In the genomic region with DNA sequence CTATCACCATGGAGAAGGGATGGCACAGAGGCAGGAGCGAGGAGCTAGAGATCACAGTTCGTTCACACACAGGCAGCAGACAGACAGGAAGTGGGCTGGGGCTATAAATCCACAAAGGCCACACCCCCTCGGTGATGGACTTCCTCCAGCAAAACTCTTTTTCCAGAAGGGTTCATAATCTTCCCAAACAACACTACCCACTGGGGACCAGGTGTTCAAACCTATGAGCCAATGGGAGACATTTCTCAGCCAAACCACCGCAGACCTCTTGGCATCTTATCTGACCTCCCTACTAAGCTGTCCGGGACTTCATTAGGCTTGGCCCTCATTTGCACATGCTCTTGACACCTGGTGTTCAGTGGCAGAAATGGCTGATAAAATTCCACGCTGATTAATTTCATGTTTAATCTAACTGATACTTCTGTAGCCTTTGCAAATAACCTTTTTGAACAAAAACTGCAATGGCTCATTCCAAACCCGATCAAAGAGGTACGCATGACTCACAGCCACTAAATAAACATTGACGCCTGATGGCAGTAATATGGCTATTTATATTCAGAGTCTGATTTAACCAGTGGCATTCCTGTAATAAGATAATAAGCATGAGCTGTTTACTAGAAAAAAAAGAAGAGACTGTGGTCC, we compare ENCODE assay signal across 12 mouse cellular contexts.
DNase-seq lines count a peak whose midpoint lies in the region; ATAC-seq lines count a peak whose summit lies in the region.
"Had no signal": no experiment of that assay in that cellular context is flagged by ENCODE, and none has a peak within 500 bp of the region (broad histone marks: within the 10 kb centered on the region; RNA-seq: fewer than 3 reads in every experiment).

No protein-coding gene starts in this region.

- 48% methylated on average over 9 of the region's 9 CpGs for WGBS in stomach, embryonic 14.5 days

- no peak overlapping the region for H3K9ac ChIP-seq in stomach, embryonic 14.5 days (replicated peaks; ENCODE audit: low read depth, low read length)
- H3K9ac ChIP-seq: liver, embryonic 14.5 days had no signal

- H3K4me2 ChIP-seq in stomach, embryonic 14.5 days (replicated peaks; ENCODE audit: low read depth, low read length) = no peak overlapping the region

- no peak overlapping the region for H3K4me3 ChIP-seq in stomach, embryonic 14.5 days (ENCODE audit: low read depth, low read length)
- H3K4me3 ChIP-seq: erythroblast, embryonic 14.5 days had no signal

- ATAC-seq in stomach, embryonic 14.5 days (ENCODE audit: insufficient number of reproducible peaks, insufficient read depth, low FRiP score, low read depth) = peak; percentile 82

- H3K4me1 ChIP-seq in stomach, embryonic 14.5 days (ENCODE audit: control insufficient read depth, insufficient read depth, low read length) = no peaks in the 10 kb centered on the region

- H3K27ac ChIP-seq in stomach, embryonic 14.5 days (ENCODE audit: low read length) = no peak overlapping the region
- H3K27ac ChIP-seq: liver, embryonic 14.5 days had no signal

- intact Hi-C loops in left cerebral cortex, postnatal 36 days (cut with DNase I) = no loop called here

- H3K27me3 ChIP-seq in stomach, embryonic 14.5 days (ENCODE audit: control insufficient read depth, insufficient read depth, low read length) = no peaks in the 10 kb centered on the region

- H3K36me3 ChIP-seq in stomach, embryonic 14.5 days (ENCODE audit: control insufficient read depth, insufficient read depth, low read length) = no peaks in the 10 kb centered on the region

- no peaks in the 10 kb centered on the region for H3K9me3 ChIP-seq in stomach, embryonic 14.5 days (ENCODE audit: control insufficient read depth, low read depth, low read length)

- DNase-seq in cerebellum, postnatal 10 days = peak; percentile 41 to 60
- DNase-seq in cerebellum, adult 18-20 months = no peak
- DNase-seq in lung, postnatal 36 days = peak; percentile 18
- no peak for DNase-seq in lung, postnatal 25 days (ENCODE audit: low spot score)
- DNase-seq in induced T-regulatory cell, adult 2 months (ENCODE audit: low read depth) = peak; percentile 45
- DNase-seq in spleen, postnatal 14 days (ENCODE audit: low spot score in 2 of 2) = no peak
- no peak for DNase-seq in left cerebral cortex, postnatal 36 days (ENCODE audit: low spot score in 2 of 2)
- DNase-seq: cerebellum, adult 11-12 months; kidney, adult 9 months had no signal

Comparison
In these comparisons a context has a peak if more than half of its experiments do, and no peak if none do; other contexts are left out.
1. DNase-seq: peak in cerebellum, postnatal 10 days (2 of 2), lung, postnatal 36 days (single experiment) and induced T-regulatory cell, adult 2 months (single experiment); none in cerebellum, adult 18-20 months (0 of 2), lung, postnatal 25 days (single experiment), spleen, postnatal 14 days (0 of 2) and left cerebral cortex, postnatal 36 days (0 of 2).